Mouse (Mus musculus): ENCODE results near the gene Ccdc51. TPM values are rescaled to one million over a fixed set of nuclear protein-coding genes. Genes with fewer than 3 reads are reported as not detected.

Ccdc51 gene
- polyA plus RNA-seq, 1 experiment, result 4.9 TPM

DNA sequence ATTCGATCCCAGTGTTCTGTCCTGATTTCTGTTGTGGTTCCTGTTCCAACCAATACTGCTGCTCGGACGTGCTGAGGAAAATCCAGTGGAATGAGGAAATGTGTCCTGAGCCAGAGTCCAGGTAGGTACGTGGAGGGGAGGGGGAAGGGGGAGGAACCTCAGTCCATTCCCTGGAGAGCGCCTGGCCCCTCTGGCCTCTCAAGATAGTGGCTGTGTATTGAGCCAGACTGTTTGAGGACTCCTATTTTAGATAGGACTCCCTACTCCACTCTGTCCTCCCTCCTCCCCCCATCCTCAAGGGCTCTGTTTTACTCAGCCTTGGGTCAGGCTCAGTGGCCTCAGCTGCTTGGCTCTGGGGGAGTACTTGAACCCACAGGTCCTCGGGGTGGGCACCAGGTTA lies 41.4 kb upstream of the Ccdc51 start:
- H3K9ac ChIP-seq (ENCODE audit: low read depth, poor library complexity, severe bottlenecking), result no peak overlapping the region
- TF ChIP-seq CTCF (IDR thresholded peaks at IDR 0.05; ENCODE audit: low read depth, low read length) (no peak), EP300 (IDR thresholded peaks at IDR 0.05; ENCODE audit: insufficient read depth, low read depth, low read length) (no peak), POLR2A (IDR thresholded peaks at IDR 0.05; ENCODE audit: insufficient read depth, low read length) (no peak)

DNA sequence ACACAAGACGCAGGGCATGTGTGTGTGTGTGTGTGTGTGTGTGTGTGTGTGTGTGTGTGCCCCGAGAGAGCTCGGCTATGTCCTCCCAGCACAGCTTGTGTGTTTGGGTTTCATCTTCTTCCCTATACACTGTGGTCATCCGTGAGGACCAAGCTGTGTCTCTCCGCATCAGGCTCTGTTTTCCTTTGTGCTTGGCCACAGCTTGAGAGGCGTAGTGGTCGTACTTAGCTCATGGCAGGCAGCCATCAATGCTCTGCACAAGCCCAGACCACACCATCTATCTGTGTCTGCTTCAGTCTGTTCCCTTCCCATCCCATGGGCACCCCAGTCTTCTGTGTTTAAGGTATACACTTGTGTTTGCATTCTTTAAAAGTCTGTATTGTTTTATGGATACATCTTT lies 40.9 kb upstream of the Ccdc51 start:
- Histone ChIP-seq H3K36me3 (ENCODE audit: control insufficient read depth, insufficient read depth, low read length, poor library complexity, severe bottlenecking) (no peaks in the 10 kb centered on the region), H3K9ac (ENCODE audit: low read depth, poor library complexity, severe bottlenecking) (no peak overlapping the region), H3K4me1 (ENCODE audit: control insufficient read depth, insufficient read depth, low read length) (no peaks in the 10 kb centered on the region), H3K9me3 (replicated peaks; ENCODE audit: control insufficient read depth, insufficient read depth, low read length, poor library complexity, severe bottlenecking) (no peaks in the 10 kb centered on the region), H3K4me3 (ENCODE audit: low read depth, low read length) (no peak overlapping the region), H3K27ac (ENCODE audit: insufficient read depth, low read length) (no peak overlapping the region), H3K27me3 (ENCODE audit: control insufficient read depth, insufficient read depth, low read length, poor library complexity, severe bottlenecking) (no peaks in the 10 kb centered on the region)
- TF ChIP-seq EP300 (IDR thresholded peaks at IDR 0.05; ENCODE audit: insufficient read depth, low read depth, low read length) (no peak), CTCF (IDR thresholded peaks at IDR 0.05; ENCODE audit: low read depth, low read length) (no peak), POLR2A (IDR thresholded peaks at IDR 0.05; ENCODE audit: insufficient read depth, low read length) (no peak)

More for the DNA sequence above, 41.4 kb upstream of the Ccdc51 start:
- no peak overlapping the region for H3K27ac ChIP-seq (ENCODE audit: insufficient read depth, low read length)
- no peak overlapping the region for H3K4me3 ChIP-seq (ENCODE audit: low read depth, low read length)
- no peaks in the 10 kb centered on the region for H3K36me3 ChIP-seq (ENCODE audit: control insufficient read depth, insufficient read depth, low read length, poor library complexity, severe bottlenecking)
- no peaks in the 10 kb centered on the region for H3K4me1 ChIP-seq (ENCODE audit: control insufficient read depth, insufficient read depth, low read length)
- no peaks in the 10 kb centered on the region for H3K27me3 ChIP-seq (ENCODE audit: control insufficient read depth, insufficient read depth, low read length, poor library complexity, severe bottlenecking)
- no peaks in the 10 kb centered on the region for H3K9me3 ChIP-seq (replicated peaks; ENCODE audit: control insufficient read depth, insufficient read depth, low read length, poor library complexity, severe bottlenecking)

DNA sequence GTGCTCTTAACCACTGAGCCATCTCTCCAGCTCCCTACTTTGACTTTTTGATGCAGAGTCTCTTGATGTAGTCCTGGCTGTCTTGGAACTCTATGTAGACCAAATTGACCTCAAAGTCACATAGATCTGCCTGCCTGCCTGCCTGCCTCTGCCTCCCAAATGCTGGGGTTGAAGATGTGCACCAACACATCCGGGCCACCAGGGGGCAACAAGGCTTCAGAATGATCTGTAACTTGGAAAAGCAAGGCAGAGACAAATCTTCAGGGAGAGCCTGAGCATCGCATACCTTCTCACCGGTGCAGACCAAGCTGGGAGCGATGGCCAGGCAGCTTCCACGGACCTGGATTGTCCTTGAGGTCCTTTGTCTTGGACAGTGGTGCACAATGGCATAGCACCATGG lies 36.0 kb upstream of the Ccdc51 start:
- TF ChIP-seq EP300 (IDR thresholded peaks at IDR 0.05; ENCODE audit: insufficient read depth, low read depth, low read length) (no peak), CTCF (IDR thresholded peaks at IDR 0.05; ENCODE audit: low read depth, low read length) (peak; percentile 72)
- Histone ChIP-seq H3K27me3 (ENCODE audit: control insufficient read depth, insufficient read depth, low read length, poor library complexity, severe bottlenecking) (no peaks in the 10 kb centered on the region), H3K27ac (ENCODE audit: insufficient read depth, low read length) (no peak overlapping the region), H3K4me1 (ENCODE audit: control insufficient read depth, insufficient read depth, low read length) (no peaks in the 10 kb centered on the region), H3K9ac (ENCODE audit: low read depth, poor library complexity, severe bottlenecking) (no peak overlapping the region), H3K36me3 (ENCODE audit: control insufficient read depth, insufficient read depth, low read length, poor library complexity, severe bottlenecking) (no peaks in the 10 kb centered on the region), H3K4me3 (ENCODE audit: low read depth, low read length) (no peak overlapping the region), H3K9me3 (replicated peaks; ENCODE audit: control insufficient read depth, insufficient read depth, low read length, poor library complexity, severe bottlenecking) (no peaks in the 10 kb centered on the region)

DNA sequence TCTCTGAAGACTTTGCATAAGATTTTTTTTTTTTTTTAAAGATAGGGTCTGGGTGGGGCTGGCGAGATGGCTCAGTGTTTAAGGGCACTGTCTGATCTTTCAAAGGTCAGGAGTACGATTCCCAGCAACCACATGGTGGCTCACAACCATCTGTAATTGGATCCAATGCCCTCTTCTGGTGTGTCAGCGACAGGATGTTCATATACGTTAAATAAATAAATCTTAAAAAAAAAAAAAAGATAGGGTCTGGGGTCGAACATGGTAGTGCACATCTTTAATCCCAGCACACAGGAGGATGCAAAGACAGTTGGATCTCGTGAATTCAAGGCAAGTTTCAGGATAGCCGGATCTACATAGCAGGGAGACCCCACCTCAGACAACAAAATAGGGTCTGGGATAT lies 33.0 kb upstream of the Ccdc51 start:
- Histone ChIP-seq H3K4me1 (ENCODE audit: control insufficient read depth, insufficient read depth, low read length) (peaks cover 3% of the 10 kb centered on the region), H3K36me3 (ENCODE audit: control insufficient read depth, insufficient read depth, low read length, poor library complexity, severe bottlenecking) (no peaks in the 10 kb centered on the region), H3K27me3 (ENCODE audit: control insufficient read depth, insufficient read depth, low read length, poor library complexity, severe bottlenecking) (no peaks in the 10 kb centered on the region), H3K4me3 (ENCODE audit: low read depth, low read length) (peak overlapping the region; percentile 20; the same call in 1 of the 2 replicates), H3K9me3 (replicated peaks; ENCODE audit: control insufficient read depth, insufficient read depth, low read length, poor library complexity, severe bottlenecking) (no peaks in the 10 kb centered on the region), H3K9ac (ENCODE audit: low read depth, poor library complexity, severe bottlenecking) (peak overlapping the region; percentile 27), H3K27ac (ENCODE audit: insufficient read depth, low read length) (no peak overlapping the region)
- TF ChIP-seq EP300 (IDR thresholded peaks at IDR 0.05; ENCODE audit: insufficient read depth, low read depth, low read length) (no peak), CTCF (IDR thresholded peaks at IDR 0.05; ENCODE audit: low read depth, low read length) (no peak), POLR2A (IDR thresholded peaks at IDR 0.05; ENCODE audit: insufficient read depth, low read length) (no peak)

DNA sequence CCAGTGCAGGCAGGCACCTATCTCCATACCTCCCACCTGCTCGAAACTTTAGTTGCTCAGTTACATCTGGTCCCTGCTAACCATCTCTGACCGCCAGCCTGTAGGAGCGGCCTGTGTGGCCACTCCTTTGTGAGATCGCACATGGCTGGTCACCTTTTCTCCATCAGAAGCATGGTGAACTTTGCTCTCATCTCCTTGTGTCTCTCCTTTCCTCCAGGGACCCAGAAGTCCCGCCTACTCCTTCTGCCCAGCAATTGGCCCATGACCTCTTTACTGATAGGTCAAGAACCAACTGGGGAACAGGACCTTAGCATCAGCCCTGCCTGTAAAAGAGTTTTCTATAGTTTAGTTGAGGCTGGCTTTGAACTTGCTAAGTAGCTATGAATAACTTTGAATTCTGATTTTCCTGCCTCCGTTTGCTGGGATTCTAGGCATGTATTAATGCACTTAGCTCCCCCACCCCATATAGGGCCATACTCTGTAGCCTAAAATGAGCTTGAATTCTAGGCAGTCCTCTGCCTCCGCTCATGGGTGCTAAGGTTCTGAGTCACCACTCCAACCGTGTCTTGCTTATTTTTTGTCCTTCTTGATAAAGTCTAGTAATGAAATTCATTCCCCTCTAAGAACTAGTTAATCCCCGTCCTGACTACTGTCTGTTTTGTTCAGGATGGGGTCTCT lies 32.2 kb upstream of the Ccdc51 start:
- H3K27ac ChIP-seq (ENCODE audit: insufficient read depth, low read length), result no peak overlapping the region
- no peaks in the 10 kb centered on the region for H3K9me3 ChIP-seq (replicated peaks; ENCODE audit: control insufficient read depth, insufficient read depth, low read length, poor library complexity, severe bottlenecking)
- no peaks in the 10 kb centered on the region for H3K27me3 ChIP-seq (ENCODE audit: control insufficient read depth, insufficient read depth, low read length, poor library complexity, severe bottlenecking)
- peak overlapping the region; percentile 27 for H3K9ac ChIP-seq (ENCODE audit: low read depth, poor library complexity, severe bottlenecking)
- peaks cover 3% of the 10 kb centered on the region for H3K4me1 ChIP-seq (ENCODE audit: control insufficient read depth, insufficient read depth, low read length)
- no peaks in the 10 kb centered on the region for H3K36me3 ChIP-seq (ENCODE audit: control insufficient read depth, insufficient read depth, low read length, poor library complexity, severe bottlenecking)
- peak overlapping the region; percentile 87 for H3K4me3 ChIP-seq (ENCODE audit: low read depth, low read length)
- no peak for TF ChIP-seq EP300 (IDR thresholded peaks at IDR 0.05; ENCODE audit: insufficient read depth, low read depth, low read length)
- no peak for TF ChIP-seq CTCF (IDR thresholded peaks at IDR 0.05; ENCODE audit: low read depth, low read length)
- TF ChIP-seq POLR2A (IDR thresholded peaks at IDR 0.05; ENCODE audit: insufficient read depth, low read length), result peak; percentile 37

DNA sequence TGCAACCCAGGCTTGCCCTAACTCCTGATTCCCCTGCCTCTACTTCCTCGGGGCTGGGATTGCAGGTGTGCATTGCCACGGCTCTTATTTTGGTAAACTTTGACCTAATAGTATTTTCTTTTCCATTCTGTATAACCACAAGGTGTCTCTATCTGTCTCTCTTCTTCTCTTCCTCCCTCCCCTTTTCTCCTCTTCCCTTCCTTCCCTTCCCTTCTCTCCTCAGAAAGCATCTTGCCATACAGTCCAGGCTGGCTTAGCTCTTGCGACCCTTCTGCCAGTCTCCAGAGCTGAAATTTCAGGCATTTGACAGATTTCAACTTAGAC lies 31.7 kb upstream of the Ccdc51 start:
- H3K4me3 ChIP-seq (ENCODE audit: low read depth, low read length), result no peak overlapping the region
- TF ChIP-seq POLR2A (IDR thresholded peaks at IDR 0.05; ENCODE audit: insufficient read depth, low read length), result no peak
- no peak for TF ChIP-seq CTCF (IDR thresholded peaks at IDR 0.05; ENCODE audit: low read depth, low read length)
- TF ChIP-seq EP300 (IDR thresholded peaks at IDR 0.05; ENCODE audit: insufficient read depth, low read depth, low read length), result no peak
- no peaks in the 10 kb centered on the region for H3K36me3 ChIP-seq (ENCODE audit: control insufficient read depth, insufficient read depth, low read length, poor library complexity, severe bottlenecking)
- no peaks in the 10 kb centered on the region for H3K27me3 ChIP-seq (ENCODE audit: control insufficient read depth, insufficient read depth, low read length, poor library complexity, severe bottlenecking)
- H3K9ac ChIP-seq (ENCODE audit: low read depth, poor library complexity, severe bottlenecking), result no peak overlapping the region
- peaks cover 3% of the 10 kb centered on the region for H3K4me1 ChIP-seq (ENCODE audit: control insufficient read depth, insufficient read depth, low read length)
- no peaks in the 10 kb centered on the region for H3K9me3 ChIP-seq (replicated peaks; ENCODE audit: control insufficient read depth, insufficient read depth, low read length, poor library complexity, severe bottlenecking)
- no peak overlapping the region for H3K27ac ChIP-seq (ENCODE audit: insufficient read depth, low read length)

Measured in ES-Bruce4 (cell line).